Mouse (Mus musculus) c-Kit-positive CD71-positive TER-119-negative erythroid progenitor cells, embryonic 14.5 days (primary cell): ENCODE results near the gene Tbc1d10b.
"Not testable (repeated sequence)": the region's sequence is repeated elsewhere in the genome, so short reads cannot be mapped to it uniquely, and the experiment has no call there.

Experiments
- DNase-seq: peaks from one replicate; pipeline ENCODE4 v3.0.0-alpha.2; 2013; ENCODE audit warnings: low read depth

The Tbc1d10b gene

GRCm38 (mm10) chr7:127206606-127207005, 1.7 kb downstream of the Tbc1d10b start:
- DNase-seq: no peak

- DNase-seq: no peak
Measured at GRCm38 (mm10) chr7:127196484-127196883, 11.8 kb downstream of the Tbc1d10b start.

GRCm38 (mm10) chr7:127195544-127196295, 12.5 kb downstream of the Tbc1d10b start, which contains the start of gene Cd2bp2:
Cd2bp2 (minus strand) TSS chr7:127196050.
- DNase-seq: peak; percentile 95

GRCm38 (mm10) chr7:127194633-127195029, 13.6 kb downstream of the Tbc1d10b start:
- no peak for DNase-seq

- no peak for DNase-seq
Measured at GRCm38 (mm10) chr7:127194011-127194632, 14.1 kb downstream of the Tbc1d10b start.

GRCm38 (mm10) chr7:127192989-127193388, 15.3 kb downstream of the Tbc1d10b start:
- no peak for DNase-seq

GRCm38 (mm10) chr7:127190672-127191071, 17.6 kb downstream of the Tbc1d10b start:
- DNase-seq: no peak

- no peak for DNase-seq
Measured at GRCm38 (mm10) chr7:127188305-127189276, 19.7 kb downstream of the Tbc1d10b start.

- no peak for DNase-seq
Measured at GRCm38 (mm10) chr7:127187351-127187750, 20.9 kb downstream of the Tbc1d10b start.

- DNase-seq: no peak
Measured at GRCm38 (mm10) chr7:127185601-127186000, 22.7 kb downstream of the Tbc1d10b start.

- no peak for DNase-seq
Measured at GRCm38 (mm10) chr7:127184720-127185119, 23.5 kb downstream of the Tbc1d10b start.

GRCm38 (mm10) chr7:127183828-127184227, 24.4 kb downstream of the Tbc1d10b start:
- no peak for DNase-seq

GRCm38 (mm10) chr7:127183345-127183744, 24.9 kb downstream of the Tbc1d10b start:
- DNase-seq: peak; percentile 68

- DNase-seq: not testable (repeated sequence)
Measured at GRCm38 (mm10) chr7:127181724-127182123, 26.5 kb downstream of the Tbc1d10b start.

- no peak for DNase-seq
Measured at GRCm38 (mm10) chr7:127180783-127181182, 27.5 kb downstream of the Tbc1d10b start.

GRCm38 (mm10) chr7:127176937-127177336, 31.3 kb downstream of the Tbc1d10b start:
- DNase-seq: no peak

GRCm38 (mm10) chr7:127166501-127166900, 41.8 kb downstream of the Tbc1d10b start:
- no peak for DNase-seq

GRCm38 (mm10) chr7:127165607-127166493, 42.4 kb downstream of the Tbc1d10b start:
- DNase-seq: no peak

- DNase-seq: no peak
Measured at GRCm38 (mm10) chr7:127164002-127164401, 44.3 kb downstream of the Tbc1d10b start.

- DNase-seq: no peak
Measured at GRCm38 (mm10) chr7:127162546-127162945, 45.7 kb downstream of the Tbc1d10b start.

- no peak for DNase-seq
Measured at GRCm38 (mm10) chr7:127157548-127157947, 50.7 kb downstream of the Tbc1d10b start.
